ENCODE assay signal across 8 mouse cellular contexts in the genomic region with DNA sequence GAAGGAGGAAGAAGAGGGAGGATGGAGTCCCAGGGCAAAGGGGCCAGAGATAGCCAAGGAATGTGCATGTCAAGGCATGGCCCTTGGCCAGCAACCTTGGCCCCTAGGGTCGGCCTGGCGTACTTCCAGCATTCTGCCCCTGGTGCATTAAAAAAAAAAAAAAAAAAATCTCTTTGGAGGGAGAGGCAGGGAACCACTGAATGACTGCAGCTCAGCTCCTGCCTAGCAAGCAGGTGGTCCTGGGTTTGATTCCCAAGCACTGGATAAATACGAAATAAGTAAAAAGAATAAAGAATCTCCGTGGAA. TPM values are rescaled to one million over a fixed set of nuclear protein-coding genes. Genes with fewer than 3 reads are reported as not detected.
DNase-seq lines count a peak whose midpoint lies in the region; ATAC-seq and TF ChIP-seq lines count a peak whose summit lies in the region.

No protein-coding gene starts in this region.

- no peak for ATAC-seq in neural tube, embryonic 12.5 days (ENCODE audit: low FRiP score, low read depth)

- no peak for TF ChIP-seq POLR2A in small intestine, adult 2 months (IDR thresholded peaks at IDR 0.05; ENCODE audit: low read depth, low read length)

- peak overlapping the region; percentile 92; the same call in 1 of the 2 replicates for H3K4me2 ChIP-seq in neural tube, embryonic 12.5 days (replicated peaks)

- WGBS in neural tube, embryonic 12.5 days = 58% methylated on average over 4 of the region's 4 CpGs
- 36% methylated on average over 4 of the region's 4 CpGs for WGBS in small intestine, adult 2 months

- no peak for TF ChIP-seq CTCF in small intestine, adult 2 months (IDR thresholded peaks at IDR 0.05; ENCODE audit: extremely low read depth, insufficient read length, insufficient replicate concordance, low read depth, low read length)

- H3K4me1 ChIP-seq in neural tube, embryonic 12.5 days = peaks cover 22% of the 10 kb centered on the region
- H3K4me1 ChIP-seq in small intestine, adult 2 months (ENCODE audit: control insufficient read depth, insufficient read depth, insufficient read length, low read length) = peaks cover 4% of the 10 kb centered on the region; the same call in 1 of the 2 replicates

- DNase-seq in gastrocnemius, postnatal 10 days = peak; percentile 15
- no peak for DNase-seq in gastrocnemius, adult 8-10 months (ENCODE audit: low spot score in 2 of 2)
- no peak for DNase-seq in neural tube, embryonic 10.5 days (ENCODE audit: extremely low spot score, low spot score)
- peak; percentile 36 for DNase-seq in heart, postnatal 4 days
- no peak for DNase-seq in frontal cortex, postnatal 14 days (ENCODE audit: low spot score in 2 of 2)
- DNase-seq in urinary bladder, postnatal 25 days (ENCODE audit: low spot score) = no peak

- no peak overlapping the region for H3K4me3 ChIP-seq in neural tube, embryonic 12.5 days
- no peak overlapping the region for H3K4me3 ChIP-seq in small intestine, adult 2 months (ENCODE audit: low read depth, low read length)

- no peaks in the 10 kb centered on the region for H3K9me3 ChIP-seq in neural tube, embryonic 12.5 days

- peaks cover 25% of the 10 kb centered on the region for H3K27me3 ChIP-seq in neural tube, embryonic 12.5 days (replicated peaks)
- H3K27me3 ChIP-seq in small intestine, adult 2 months (ENCODE audit: control insufficient read depth, insufficient read depth, low read length) = no peaks in the 10 kb centered on the region

- H3K9ac ChIP-seq in neural tube, embryonic 12.5 days = no peak overlapping the region

- H3K36me3 ChIP-seq in neural tube, embryonic 12.5 days = no peaks in the 10 kb centered on the region
- H3K36me3 ChIP-seq in small intestine, adult 2 months (ENCODE audit: control insufficient read depth, insufficient read depth, low read length) = no peaks in the 10 kb centered on the region

- H3K27ac ChIP-seq in neural tube, embryonic 12.5 days = no peak overlapping the region
- 0 out of 2 replicates have a peak overlapping the region, but pooled peaks have one; percentile 64 for H3K27ac ChIP-seq in small intestine, adult 2 months (ENCODE audit: insufficient read depth, low read depth, low read length)

RNA-seq across cellular contexts. Expression of a gene that starts 1.4 kb away (rescaled TPM):
- total RNA-seq in gastrocnemius, postnatal 10 days (2021) = 1 to 10 TPM; 7.6 to 8.7 TPM
- total RNA-seq in gastrocnemius, adult 8-10 months (2022) = 1 to 10 TPM; 4.0 to 5.4 (median 4.9) TPM
- polyA plus RNA-seq in neural tube, embryonic 12.5 days (2016; fragmentation: Nextera tagmentation; extraction: Ambion mirVana) = 18.5 and 21.1 TPM in 2 replicates
- total RNA-seq in heart, postnatal 4 days (2021) = 10 to 100 TPM; 23.9 to 28.1 TPM
- polyA plus RNA-seq in small intestine, adult 2 months (2012; rRNA removed) = 9.2 and 16.8 TPM in 2 replicates

Comparison
In these comparisons a context has a peak if more than half of its experiments do, and no peak if none do; other contexts are left out.
1. DNase-seq: peak in gastrocnemius, postnatal 10 days (single experiment) and heart, postnatal 4 days (single experiment); none in gastrocnemius, adult 8-10 months (0 of 2), neural tube, embryonic 10.5 days (single experiment), frontal cortex, postnatal 14 days (0 of 2) and urinary bladder, postnatal 25 days (single experiment).